Mouse (Mus musculus) liver, postnatal 0 days (tissue): ENCODE results near the gene Immp2l.

Experiments used
- CTCF ChIP-seq: sonication (generic); IDR thresholded peaks from 2 replicates; pipeline ENCODE4 v1.5.1; 2016; ENCODE audit warnings: antibody characterized with exemption, low read depth
- EP300 ChIP-seq: IDR thresholded peaks from 2 replicates; pipeline ENCODE4 v1.6.1; 2016; ENCODE audit warnings: antibody characterized with exemption, low read depth, mild to moderate bottlenecking

DNA sequence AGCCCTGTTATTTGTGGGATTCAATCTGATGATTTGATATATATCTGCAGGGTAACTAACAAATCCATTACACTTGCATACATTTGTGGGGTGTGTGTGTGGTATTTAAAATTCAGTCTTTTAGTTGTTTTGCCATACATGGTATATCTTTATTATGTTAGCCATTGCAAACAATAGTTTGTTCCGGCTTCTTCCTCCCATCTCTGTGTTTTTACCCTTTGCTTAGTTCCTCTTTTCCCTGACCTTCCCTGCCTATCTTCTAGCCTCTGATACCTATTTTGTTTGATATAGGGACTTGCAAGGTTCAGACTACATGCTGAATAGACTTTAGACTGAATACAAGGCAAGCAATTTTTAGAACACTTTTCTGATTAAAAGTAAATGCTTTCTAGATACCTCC lies 254.0 kb downstream of the Immp2l start:
- TF ChIP-seq CTCF (no peak), EP300 (no peak)
